Mouse (Mus musculus): ENCODE results near the gene Alg14. TPM values are rescaled to one million over a fixed set of nuclear protein-coding genes. Genes with fewer than 3 reads are reported as not detected.

Gene Alg14
- polyA plus RNA-seq, 1 experiment from 2014 or later, result 39.2 TPM

DNA sequence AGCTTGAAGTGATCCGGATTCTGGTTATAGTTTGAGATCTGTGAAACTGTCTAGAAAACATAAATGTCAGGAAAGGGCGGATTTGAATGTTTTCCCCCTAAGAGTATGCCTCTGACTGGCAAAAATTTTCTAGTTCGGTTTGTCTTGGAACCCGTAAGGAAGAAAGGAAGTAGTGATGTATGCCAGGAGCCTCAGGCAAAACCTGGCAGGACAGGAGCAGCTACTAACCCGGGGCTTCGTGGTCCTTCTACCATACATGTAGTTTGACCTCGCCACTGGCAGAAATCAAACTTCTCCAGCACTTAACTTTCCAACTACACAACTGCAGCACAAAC, 381 bp upstream of the Alg14 start:
- 5% methylated on average over 7 of the region's 7 CpGs for WGBS
- Histone ChIP-seq H3K27ac (ENCODE audit: low read depth, low read length) (peak overlapping the region; percentile 92), H3K36me3 (ENCODE audit: control insufficient read depth, insufficient read depth, low read length) (no peaks in the 10 kb centered on the region), H3K9me3 (ENCODE audit: control insufficient read depth, low read length) (no peaks in the 10 kb centered on the region), H3K27me3 (ENCODE audit: control insufficient read depth, insufficient read depth, low read length) (no peaks in the 10 kb centered on the region), H3K4me2 (ENCODE audit: low read depth, low read length) (peak overlapping the region; percentile 63), H3K9ac (replicated peaks; ENCODE audit: low read depth, low read length) (peak overlapping the region; percentile 46), H3K4me3 (ENCODE audit: low read depth, low read length) (peak overlapping the region; percentile 58), H3K4me1 (ENCODE audit: control insufficient read depth, insufficient read depth, low read length) (no peaks in the 10 kb centered on the region)
- ATAC-seq (ENCODE audit: low read depth), result no peak

DNA sequence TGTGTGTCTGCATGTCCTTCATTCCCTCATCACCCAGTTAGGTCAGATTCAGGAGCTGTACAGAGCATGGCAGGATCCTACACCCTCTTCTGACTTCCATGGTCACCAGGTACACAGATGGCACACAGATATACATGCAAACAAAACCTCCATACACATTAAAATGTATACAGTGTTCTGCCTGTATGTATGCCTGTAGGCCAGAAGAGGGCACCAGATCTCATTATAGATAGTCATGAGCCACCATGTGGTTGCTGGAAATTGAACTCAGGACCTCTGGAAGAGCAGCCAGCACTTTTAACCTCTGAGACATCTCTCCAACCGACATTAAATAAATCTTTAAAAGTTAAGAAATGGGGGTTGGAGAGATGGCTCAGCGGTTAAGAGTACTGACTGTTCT, 2.6 kb downstream of the Alg14 start:
- ATAC-seq (ENCODE audit: low read depth), result no peak
- no peak overlapping the region for H3K4me3 ChIP-seq (ENCODE audit: low read depth, low read length)
- no peak overlapping the region for H3K4me2 ChIP-seq (ENCODE audit: low read depth, low read length)
- H3K9ac ChIP-seq (replicated peaks; ENCODE audit: low read depth, low read length), result no peak overlapping the region
- H3K9me3 ChIP-seq (ENCODE audit: control insufficient read depth, low read length), result no peaks in the 10 kb centered on the region
- no peak overlapping the region for H3K27ac ChIP-seq (ENCODE audit: low read depth, low read length)
- no peaks in the 10 kb centered on the region for H3K36me3 ChIP-seq (ENCODE audit: control insufficient read depth, insufficient read depth, low read length)
- H3K27me3 ChIP-seq (ENCODE audit: control insufficient read depth, insufficient read depth, low read length), result no peaks in the 10 kb centered on the region
- WGBS, result 82% methylated on average over 2 of the region's 2 CpGs
- H3K4me1 ChIP-seq (ENCODE audit: control insufficient read depth, insufficient read depth, low read length), result no peaks in the 10 kb centered on the region

GRCm38 (mm10) chr3:121306641-121307040, 15.1 kb downstream of the Alg14 start:
- no peaks in the 10 kb centered on the region for H3K27me3 ChIP-seq (ENCODE audit: control insufficient read depth, insufficient read depth, low read length)
- WGBS, result 88% methylated on average over 7 of the region's 7 CpGs
- H3K9ac ChIP-seq (replicated peaks; ENCODE audit: low read depth, low read length), result no peak overlapping the region
- H3K27ac ChIP-seq (ENCODE audit: low read depth, low read length), result no peak overlapping the region
- H3K4me2 ChIP-seq (ENCODE audit: low read depth, low read length), result no peak overlapping the region
- ATAC-seq (ENCODE audit: low read depth), result no peak
- H3K4me1 ChIP-seq (ENCODE audit: control insufficient read depth, insufficient read depth, low read length), result no peaks in the 10 kb centered on the region
- no peak overlapping the region for H3K4me3 ChIP-seq (ENCODE audit: low read depth, low read length)
- no peaks in the 10 kb centered on the region for H3K36me3 ChIP-seq (ENCODE audit: control insufficient read depth, insufficient read depth, low read length)
- no peaks in the 10 kb centered on the region for H3K9me3 ChIP-seq (ENCODE audit: control insufficient read depth, low read length)

- Histone ChIP-seq H3K9me3 (ENCODE audit: control insufficient read depth, low read length) (no peaks in the 10 kb centered on the region), H3K9ac (replicated peaks; ENCODE audit: low read depth, low read length) (no peak overlapping the region), H3K27ac (ENCODE audit: low read depth, low read length) (no peak overlapping the region), H3K4me2 (ENCODE audit: low read depth, low read length) (no peak overlapping the region), H3K4me1 (ENCODE audit: control insufficient read depth, insufficient read depth, low read length) (no peaks in the 10 kb centered on the region), H3K36me3 (ENCODE audit: control insufficient read depth, insufficient read depth, low read length) (no peaks in the 10 kb centered on the region), H3K4me3 (ENCODE audit: low read depth, low read length) (no peak overlapping the region), H3K27me3 (ENCODE audit: control insufficient read depth, insufficient read depth, low read length) (no peaks in the 10 kb centered on the region)
- WGBS, result 76% methylated on average over 7 of the region's 7 CpGs
- peak; percentile 84 for ATAC-seq (ENCODE audit: low read depth)
Observed at GRCm38 (mm10) chr3:121307532-121308234, 16.1 kb downstream of the Alg14 start.

DNA sequence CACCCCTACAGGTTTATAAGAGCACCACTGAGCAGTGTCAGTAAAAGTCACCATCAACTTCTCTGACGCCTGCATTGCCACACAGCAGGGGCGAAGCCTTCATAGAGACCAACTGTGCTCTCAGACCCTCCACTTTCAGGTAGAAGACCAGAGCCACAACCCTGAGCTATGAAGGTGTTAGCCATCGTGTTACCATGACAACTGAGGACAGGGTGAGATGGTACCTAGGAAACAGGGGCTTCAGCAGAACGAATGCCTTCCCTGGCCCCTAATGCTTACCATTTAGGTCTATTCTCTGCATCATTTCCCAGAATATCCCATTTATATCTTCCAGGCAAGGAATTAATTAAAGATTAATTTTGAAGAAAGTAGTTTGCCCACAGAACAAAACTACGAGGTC, 17.4 kb downstream of the Alg14 start:
- WGBS, result 76% methylated on average over 5 of the region's 5 CpGs
- ATAC-seq (ENCODE audit: low read depth), result peak; percentile 31; the same call in 1 of the 2 replicates
- Histone ChIP-seq H3K27me3 (ENCODE audit: control insufficient read depth, insufficient read depth, low read length) (no peaks in the 10 kb centered on the region), H3K4me3 (ENCODE audit: low read depth, low read length) (no peak overlapping the region), H3K4me2 (ENCODE audit: low read depth, low read length) (no peak overlapping the region), H3K9me3 (ENCODE audit: control insufficient read depth, low read length) (no peaks in the 10 kb centered on the region), H3K9ac (replicated peaks; ENCODE audit: low read depth, low read length) (no peak overlapping the region), H3K36me3 (ENCODE audit: control insufficient read depth, insufficient read depth, low read length) (no peaks in the 10 kb centered on the region), H3K27ac (ENCODE audit: low read depth, low read length) (no peak overlapping the region), H3K4me1 (ENCODE audit: control insufficient read depth, insufficient read depth, low read length) (no peaks in the 10 kb centered on the region)

- no peak for ATAC-seq (ENCODE audit: low read depth)
- no peaks in the 10 kb centered on the region for H3K9me3 ChIP-seq (ENCODE audit: control insufficient read depth, low read length)
- H3K27me3 ChIP-seq (ENCODE audit: control insufficient read depth, insufficient read depth, low read length), result no peaks in the 10 kb centered on the region
- H3K4me3 ChIP-seq (ENCODE audit: low read depth, low read length), result no peak overlapping the region
- no peaks in the 10 kb centered on the region for H3K4me1 ChIP-seq (ENCODE audit: control insufficient read depth, insufficient read depth, low read length)
- no peak overlapping the region for H3K9ac ChIP-seq (replicated peaks; ENCODE audit: low read depth, low read length)
- no peak overlapping the region for H3K4me2 ChIP-seq (ENCODE audit: low read depth, low read length)
- H3K36me3 ChIP-seq (ENCODE audit: control insufficient read depth, insufficient read depth, low read length), result no peaks in the 10 kb centered on the region
- 62% methylated on average over 4 of the region's 4 CpGs for WGBS
- no peak overlapping the region for H3K27ac ChIP-seq (ENCODE audit: low read depth, low read length)
Observed at GRCm38 (mm10) chr3:121309429-121309828, 17.9 kb downstream of the Alg14 start.

DNA sequence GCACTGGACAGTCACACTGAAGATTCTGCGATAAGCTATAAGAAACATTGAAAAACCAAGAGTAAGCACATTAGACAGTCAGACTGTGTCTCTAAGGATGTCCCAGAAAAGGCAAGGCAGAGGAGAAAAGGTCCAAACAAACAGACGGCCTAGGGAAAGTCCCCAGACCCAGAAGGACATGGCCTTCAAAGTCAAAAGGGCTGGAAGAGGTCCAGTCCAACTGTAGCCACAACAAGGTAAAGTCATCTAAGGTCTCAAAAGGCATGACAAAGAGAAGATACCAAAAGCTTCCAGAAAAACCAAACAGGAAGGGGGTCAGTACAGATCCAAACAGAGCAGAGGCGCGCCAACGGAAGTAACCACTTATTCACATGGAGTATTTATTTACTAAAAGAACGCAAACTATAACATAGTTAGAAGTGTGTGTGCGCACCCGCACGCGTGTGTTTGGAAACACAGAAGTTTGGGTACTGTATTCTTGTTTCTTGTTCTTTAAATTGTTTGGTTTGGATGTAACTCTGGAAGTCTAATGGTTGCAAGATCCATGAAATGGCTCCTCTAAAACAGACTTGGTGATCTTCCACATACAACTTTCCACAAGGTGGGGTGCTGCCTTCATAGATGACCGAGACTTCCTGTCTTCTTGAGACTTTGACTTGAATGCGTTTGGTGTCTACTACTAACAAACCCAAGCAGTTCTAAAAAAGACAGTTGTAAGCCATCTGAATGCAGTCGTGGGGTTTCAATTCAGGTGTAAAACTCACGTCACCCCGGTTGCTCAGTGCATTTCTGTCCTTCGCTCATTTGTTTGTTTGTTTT, 18.5 kb downstream of the Alg14 start:
- no peaks in the 10 kb centered on the region for H3K36me3 ChIP-seq (ENCODE audit: control insufficient read depth, insufficient read depth, low read length)
- no peak overlapping the region for H3K4me3 ChIP-seq (ENCODE audit: low read depth, low read length)
- 92% methylated on average over 16 of the region's 16 CpGs for WGBS
- no peak overlapping the region for H3K9ac ChIP-seq (replicated peaks; ENCODE audit: low read depth, low read length)
- H3K27me3 ChIP-seq (ENCODE audit: control insufficient read depth, insufficient read depth, low read length), result no peaks in the 10 kb centered on the region
- H3K9me3 ChIP-seq (ENCODE audit: control insufficient read depth, low read length), result no peaks in the 10 kb centered on the region
- H3K4me2 ChIP-seq (ENCODE audit: low read depth, low read length), result no peak overlapping the region
- ATAC-seq (ENCODE audit: low read depth), result no peak
- no peaks in the 10 kb centered on the region for H3K4me1 ChIP-seq (ENCODE audit: control insufficient read depth, insufficient read depth, low read length)
- H3K27ac ChIP-seq (ENCODE audit: low read depth, low read length), result no peak overlapping the region

DNA sequence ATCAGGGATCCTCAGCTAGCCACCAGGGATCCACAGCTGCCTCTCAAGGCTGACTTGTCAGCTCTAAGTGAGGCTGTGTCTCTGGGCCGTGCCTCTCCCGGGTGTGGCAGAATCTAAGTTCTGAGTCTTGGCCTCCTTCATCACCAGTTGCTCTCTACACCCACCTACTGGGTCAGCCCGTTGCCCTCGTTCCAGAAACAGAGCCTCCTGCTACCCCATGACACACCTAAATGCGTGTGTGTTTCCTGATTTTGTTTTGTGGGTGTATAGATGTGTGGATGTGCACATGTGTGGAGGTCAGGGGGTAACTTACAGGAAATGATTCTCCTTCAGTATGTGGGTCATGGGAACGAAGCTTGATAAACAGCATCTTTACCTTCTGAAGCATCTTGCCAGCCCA, 20.9 kb downstream of the Alg14 start:
- WGBS, result 89% methylated on average over 6 of the region's 6 CpGs
- Histone ChIP-seq H3K27ac (ENCODE audit: low read depth, low read length) (no peak overlapping the region), H3K9ac (replicated peaks; ENCODE audit: low read depth, low read length) (no peak overlapping the region), H3K27me3 (ENCODE audit: control insufficient read depth, insufficient read depth, low read length) (no peaks in the 10 kb centered on the region), H3K4me2 (ENCODE audit: low read depth, low read length) (no peak overlapping the region), H3K9me3 (ENCODE audit: control insufficient read depth, low read length) (no peaks in the 10 kb centered on the region), H3K4me1 (ENCODE audit: control insufficient read depth, insufficient read depth, low read length) (no peaks in the 10 kb centered on the region), H3K36me3 (ENCODE audit: control insufficient read depth, insufficient read depth, low read length) (no peaks in the 10 kb centered on the region), H3K4me3 (ENCODE audit: low read depth, low read length) (no peak overlapping the region)
- no peak for ATAC-seq (ENCODE audit: low read depth)

DNA sequence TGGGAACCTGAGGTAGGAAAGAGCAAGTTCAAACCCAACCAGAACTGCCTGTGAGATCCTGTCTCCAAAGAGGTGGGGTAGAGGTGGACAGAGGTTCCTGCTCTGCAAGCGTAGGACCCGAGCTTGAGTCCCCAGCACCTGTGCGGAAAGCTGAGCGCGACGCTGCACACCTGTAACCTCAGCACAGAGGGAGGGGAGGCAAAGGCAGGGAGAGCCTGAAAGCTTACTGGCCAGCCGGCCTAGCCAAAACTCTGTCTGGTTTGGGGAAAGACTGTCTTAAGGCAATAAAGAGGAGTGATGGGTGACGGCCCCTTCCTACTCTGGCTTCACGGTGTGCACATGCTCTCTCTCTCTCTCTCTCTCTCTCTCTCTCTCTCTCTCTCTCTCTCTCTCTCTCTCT, 21.4 kb downstream of the Alg14 start:
- no peak overlapping the region for H3K9ac ChIP-seq (replicated peaks; ENCODE audit: low read depth, low read length)
- H3K4me2 ChIP-seq (ENCODE audit: low read depth, low read length), result no peak overlapping the region
- no peaks in the 10 kb centered on the region for H3K36me3 ChIP-seq (ENCODE audit: control insufficient read depth, insufficient read depth, low read length)
- H3K27me3 ChIP-seq (ENCODE audit: control insufficient read depth, insufficient read depth, low read length), result no peaks in the 10 kb centered on the region
- no peaks in the 10 kb centered on the region for H3K9me3 ChIP-seq (ENCODE audit: control insufficient read depth, low read length)
- no peak; the same call in 1 of the 2 replicates for ATAC-seq (ENCODE audit: low read depth)
- H3K27ac ChIP-seq (ENCODE audit: low read depth, low read length), result no peak overlapping the region
- WGBS, result 72% methylated on average over 9 of the region's 9 CpGs
- no peak overlapping the region for H3K4me3 ChIP-seq (ENCODE audit: low read depth, low read length)
- no peaks in the 10 kb centered on the region for H3K4me1 ChIP-seq (ENCODE audit: control insufficient read depth, insufficient read depth, low read length)
